Mouse (Mus musculus): ENCODE results near the gene Egfr.

DNA sequence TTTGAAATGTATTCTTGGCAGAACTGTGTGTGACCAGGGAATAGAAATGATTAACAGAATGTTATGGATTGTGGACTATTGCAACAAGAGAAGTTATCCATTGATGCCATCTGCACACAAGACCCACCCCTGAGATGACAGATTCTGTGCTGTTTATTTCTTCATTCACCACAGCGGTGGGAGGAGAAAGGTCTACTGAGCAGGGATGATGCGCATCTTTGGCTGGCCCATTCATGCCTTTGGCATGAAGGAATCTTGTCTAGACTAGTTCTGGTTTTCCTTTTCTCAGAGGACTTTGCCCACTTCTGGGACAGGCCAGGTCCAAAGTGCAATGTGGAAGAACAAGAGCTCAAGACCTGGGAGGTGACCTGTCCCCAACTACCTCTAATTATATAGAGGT is 52.0 kb downstream of the Egfr start:
- TF ChIP-seq CTCF (IDR thresholded peaks at IDR 0.05; ENCODE audit: extremely low read depth, insufficient read length, insufficient replicate concordance, low read depth, low read length) (no peak), POLR2A (IDR thresholded peaks at IDR 0.05; ENCODE audit: low read depth, low read length) (no peak)

All from small intestine, adult 2 months (tissue).